Mouse (Mus musculus): ENCODE results near the gene Cdc42ep1. TPM values are rescaled to one million over a fixed set of nuclear protein-coding genes. Genes with fewer than 3 reads are reported as not detected.

Gene Cdc42ep1
- total RNA-seq, 2 experiments from 2014 or later, result 11.9 to 13.2 TPM

Small RNA genes within 50 kb of the gene (microRNA-seq; reads per million reads assigned to microRNA genes)
- 0.99 to 1.3 reads per million in 2 experiments for gene Mir6955

Other genes with a start within 250 kb of the Cdc42ep1 start
- gene Cyth4, start 245.6 kb upstream of the Cdc42ep1 start, total RNA-seq (2021), result 10 to 100 TPM; 11.8 to 12.6 TPM
- 100 to 1,000 TPM; 137 to 153 TPM for gene Elfn2, start 123.9 kb upstream of the Cdc42ep1 start, total RNA-seq (2021)
- gene Mfng, start 69.1 kb upstream of the Cdc42ep1 start, total RNA-seq (2021), result 1 to 10 TPM; 6.0 to 6.1 TPM
- gene Card10, start 39.6 kb upstream of the Cdc42ep1 start, total RNA-seq (2021), result 1 to 10 TPM; 3.9 to 4.2 TPM
- gene Lgals2, start 12.9 kb downstream of the Cdc42ep1 start, total RNA-seq (2021), result not detected
- 10 to 100 TPM; 58.0 to 61.2 TPM for gene Gga1, start 34.6 kb downstream of the Cdc42ep1 start, total RNA-seq (2021)
- under 1 TPM; 0.48 to 0.73 TPM for gene Gm49510, start 57.0 kb downstream of the Cdc42ep1 start, total RNA-seq (2021)
- gene Sh3bp1, start 57.1 kb downstream of the Cdc42ep1 start, total RNA-seq (2021), result 10 to 100 TPM; 20.4 to 24.3 TPM
- gene Pdxp, start 71.3 kb downstream of the Cdc42ep1 start, total RNA-seq (2021), result 100 to 1,000 TPM; 165 to 180 TPM
- gene Lgals1, start 84.1 kb downstream of the Cdc42ep1 start, total RNA-seq (2021), result 10 to 100 TPM; 19.6 to 21.3 TPM
- gene Nol12, start 92.3 kb downstream of the Cdc42ep1 start, total RNA-seq (2021), result 10 to 100 TPM; 37.7 to 37.9 TPM
- 10 to 100 TPM; 16.4 to 16.8 TPM for gene Triobp, start 105.1 kb downstream of the Cdc42ep1 start, total RNA-seq (2021)
- gene H1f0, start 185.8 kb downstream of the Cdc42ep1 start, total RNA-seq (2021), result 10 to 100 TPM; 91.8 to 96.6 TPM
- gene Galr3, start 199.3 kb downstream of the Cdc42ep1 start, total RNA-seq (2021), result under 1 TPM; 0.53 to 0.55 TPM
- 10 to 100 TPM; 19.1 to 21.1 TPM for gene Ankrd54, start 220.3 kb downstream of the Cdc42ep1 start, total RNA-seq (2021)
- 10 to 100 TPM; 66.3 to 69.3 TPM for gene Eif3l, start 232.6 kb downstream of the Cdc42ep1 start, total RNA-seq (2021)

Measured in left cerebral cortex, postnatal 25 days (tissue).